Mouse (Mus musculus) layer of hippocampus, postnatal 10 days (tissue): ENCODE results near the gene Ppp1r14d. TPM values are rescaled to one million over a fixed set of nuclear protein-coding genes. Genes with fewer than 3 reads are reported as not detected.

Experiments
- DNase-seq, 2 experiments: peaks; one replicate each; pipeline ENCODE4 v3.0.0; 2021; ENCODE audit warnings: low spot score in 2 of 2
- total RNA-seq, 2 experiments: library from RNA; stranded (reverse); gene quantifications; 2 replicates each; pipeline ENCODE4 v1.2.3; 2021

Gene Ppp1r14d
- total RNA-seq, 2 experiments from 2014 or later = not detected

DNA sequence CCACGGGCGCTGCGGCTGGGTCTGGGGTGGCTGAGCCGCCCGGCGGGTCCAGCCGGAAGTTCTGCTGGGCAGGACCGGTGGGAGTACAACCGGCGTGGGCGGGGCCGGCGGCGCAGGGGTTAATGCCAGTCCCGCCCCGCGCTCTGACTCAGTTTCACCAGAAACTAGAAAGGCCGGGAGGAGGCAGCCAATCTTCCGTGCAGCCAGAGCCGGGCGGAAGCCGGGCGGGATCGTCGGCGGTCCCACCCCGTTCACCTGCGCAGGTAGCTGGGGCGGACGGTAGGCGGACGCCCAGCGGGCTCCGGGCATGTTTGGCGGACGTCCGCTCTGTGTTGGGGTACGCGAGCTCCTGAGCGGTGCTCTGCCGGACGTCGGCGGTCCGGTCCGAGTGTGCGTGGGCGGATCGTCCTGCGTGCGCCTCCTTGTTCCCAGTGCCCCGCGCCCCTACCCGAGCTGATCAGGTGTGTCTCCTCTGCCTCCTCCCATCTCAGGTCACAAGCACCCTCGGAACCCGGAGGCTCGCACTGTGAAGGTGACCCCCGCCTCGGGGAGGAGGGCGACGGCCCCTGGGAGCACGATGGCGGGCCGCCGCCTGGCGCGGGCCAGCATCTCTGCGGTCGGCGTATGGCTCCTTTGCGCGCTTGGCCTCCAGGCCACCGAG lies 7.6 kb upstream of the Ppp1r14d start, which contains the start of gene Spint1:
Gene Spint1 (plus strand): TSS at position 153 of the 661 bp plus-strand sequence.
- no peak for DNase-seq

DNA sequence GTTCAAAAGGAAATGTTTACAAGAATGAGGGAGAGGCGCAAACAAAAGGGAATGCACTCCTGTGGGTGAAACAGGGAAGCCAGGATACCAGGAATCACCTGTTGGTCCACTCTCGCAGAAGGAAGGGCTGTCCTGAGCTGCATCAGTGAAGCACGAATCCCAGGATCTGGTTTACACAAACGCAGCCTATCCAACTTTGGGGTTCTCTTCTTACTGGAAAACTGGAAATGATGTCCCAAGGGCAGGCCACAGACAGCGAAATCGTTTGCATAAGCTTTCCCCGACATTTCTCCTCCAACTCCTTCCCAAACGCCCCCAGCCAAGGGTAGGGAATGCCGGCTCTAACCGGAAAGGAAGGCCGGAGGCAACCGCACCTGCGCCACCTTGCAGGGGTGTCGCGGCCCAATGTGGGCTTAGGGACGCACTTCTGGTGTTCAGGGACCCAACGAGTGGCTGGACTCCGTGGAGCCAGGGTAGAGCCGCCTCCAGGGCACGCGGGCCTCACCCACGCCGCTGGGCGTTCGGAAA lies 7.0 kb upstream of the Ppp1r14d start:
- DNase-seq = no peak

GRCm38 (mm10) chr2:119209176-119209507 lies 20.6 kb downstream of the Ppp1r14d start:
- no peak for DNase-seq

DNA sequence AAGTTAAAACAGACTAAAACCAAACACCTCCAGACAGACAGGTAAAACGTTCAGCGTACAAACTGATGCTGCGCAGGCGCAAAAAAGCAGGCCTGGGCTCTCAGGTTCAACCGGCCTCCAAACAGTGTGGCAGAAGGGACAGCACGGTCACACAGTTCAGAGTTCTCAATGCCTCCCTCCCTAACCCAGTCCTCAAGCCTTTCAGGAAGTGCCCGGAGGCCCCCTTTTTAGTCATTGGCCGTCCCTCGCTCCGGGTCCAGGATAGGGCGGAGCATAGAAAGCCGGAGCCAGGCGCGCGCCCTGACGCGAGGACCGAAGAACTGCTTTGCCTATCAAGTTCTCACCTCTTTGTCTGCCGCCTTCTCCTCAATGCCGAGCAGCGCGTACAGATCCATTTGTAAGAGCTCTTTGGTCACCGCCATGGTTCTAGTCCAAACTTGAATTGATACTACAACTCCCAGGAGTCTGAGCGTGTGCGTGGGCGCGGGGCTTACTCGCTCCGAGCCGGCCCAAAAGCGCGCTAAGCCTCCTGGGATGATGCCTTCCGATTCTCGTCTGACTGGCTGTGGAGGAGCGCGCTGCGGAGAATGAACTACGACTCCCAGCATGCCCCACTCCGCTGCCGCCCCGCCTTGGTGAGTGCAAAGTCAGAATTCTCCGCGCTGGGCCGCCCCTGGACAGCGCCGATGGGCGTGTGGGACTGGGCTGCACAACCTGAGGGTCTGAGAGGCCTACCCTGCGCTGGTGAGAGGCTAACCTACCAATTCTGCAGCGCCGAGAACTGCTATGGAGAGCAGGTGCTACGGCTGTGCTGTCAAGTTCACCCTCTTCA lies 21.1 kb downstream of the Ppp1r14d start, which contains the start of the genes Zfyve19 and Dnajc17:
Gene Zfyve19 (plus strand): TSS at position 274 of the 832 bp plus-strand sequence.
Gene Dnajc17 (minus strand): TSS at position 452 of the 832 bp plus-strand sequence.
- DNase-seq = peak; percentile 93 to 96

- DNase-seq = no peak
Observed at GRCm38 (mm10) chr2:119207961-119208343, 21.8 kb downstream of the Ppp1r14d start.

DNA sequence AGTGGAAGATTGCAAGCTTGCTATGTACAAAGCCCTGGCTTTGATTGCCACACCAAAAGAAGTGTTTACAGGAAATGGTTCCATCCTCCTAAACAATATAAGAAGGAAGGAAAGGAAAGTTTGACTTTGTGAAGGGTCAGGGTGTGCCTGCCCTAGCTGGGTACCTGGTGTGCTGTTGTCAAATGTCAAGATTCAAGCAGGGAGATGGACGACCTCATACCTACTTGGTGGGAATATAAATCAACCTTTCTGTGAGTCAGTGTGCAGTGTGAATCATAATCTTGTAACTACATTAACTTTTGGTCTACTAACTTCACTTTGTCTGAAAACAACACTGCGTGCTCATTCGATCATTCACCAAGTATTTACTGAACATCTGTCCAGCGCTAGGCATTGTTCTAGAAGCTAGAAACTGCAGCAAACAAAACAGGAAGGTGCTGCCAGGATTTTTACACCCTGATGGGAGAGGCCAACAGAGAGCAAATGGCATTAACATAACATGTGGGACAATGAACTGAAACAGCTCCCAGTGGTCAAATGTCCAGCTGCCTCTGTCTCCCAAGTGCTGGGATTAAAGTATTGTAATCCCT lies 25.7 kb downstream of the Ppp1r14d start:
- DNase-seq = no peak

GRCm38 (mm10) chr2:119202914-119203453 lies 26.7 kb downstream of the Ppp1r14d start:
- DNase-seq = peak in 1 of 2 experiments; percentile 21

GRCm38 (mm10) chr2:119198934-119199333 lies 30.8 kb downstream of the Ppp1r14d start:
- DNase-seq = no peak

GRCm38 (mm10) chr2:119198049-119198448 lies 31.7 kb downstream of the Ppp1r14d start:
- no peak for DNase-seq

DNA sequence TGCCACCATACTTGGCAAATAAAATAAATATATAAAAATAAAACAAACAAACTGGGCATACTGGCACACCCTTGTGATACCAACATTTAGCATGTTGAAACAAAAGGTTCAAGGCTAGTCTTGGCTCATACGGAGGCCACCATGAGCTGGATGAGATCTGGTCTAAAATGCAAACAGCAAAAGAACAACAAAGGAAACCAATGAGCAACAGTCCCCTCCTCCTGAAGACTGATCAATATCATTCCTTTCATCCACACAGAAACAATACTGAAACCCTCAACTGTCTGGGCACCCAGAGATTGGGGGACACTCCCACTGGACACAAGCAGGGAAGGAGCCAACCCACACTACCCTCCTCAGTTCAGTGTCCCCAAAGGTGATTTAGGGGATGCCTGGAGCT lies 32.2 kb downstream of the Ppp1r14d start:
- no peak for DNase-seq

DNA sequence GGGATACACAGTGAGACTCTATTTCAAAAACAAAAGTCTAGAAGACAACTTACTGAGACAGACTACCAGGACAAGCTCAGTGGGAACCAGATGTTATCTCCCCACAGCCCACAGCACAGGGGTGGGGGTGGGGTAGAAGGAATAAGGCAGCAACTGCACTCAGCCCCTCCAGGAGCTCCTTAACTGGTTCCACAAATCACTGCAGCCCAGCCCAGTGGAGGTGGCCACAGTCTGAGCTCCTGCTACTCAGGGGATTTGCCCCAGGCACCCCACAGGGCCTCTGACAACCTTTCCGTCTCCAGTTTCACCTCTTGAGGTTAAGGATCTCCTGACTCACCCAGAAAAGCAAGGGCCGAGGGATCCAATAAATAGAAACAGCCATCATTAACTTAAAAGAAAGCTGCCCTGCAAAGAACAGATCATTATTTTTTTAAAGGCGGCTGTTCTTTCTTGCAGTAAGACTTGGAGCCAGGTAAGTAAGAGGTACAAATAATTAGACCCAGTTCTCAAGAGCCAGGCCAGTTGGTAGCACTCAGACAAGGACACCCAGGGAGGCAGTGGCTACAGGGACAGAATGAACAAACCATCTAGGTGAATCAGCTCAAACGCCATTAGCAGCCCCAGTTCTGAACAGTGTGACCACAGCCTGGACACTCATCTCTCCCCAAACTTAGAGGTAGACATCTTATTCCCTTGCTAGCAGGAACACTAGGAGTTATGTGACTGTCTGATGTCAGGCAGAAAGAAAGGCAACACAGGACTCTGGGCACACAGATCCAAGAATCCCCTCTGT lies 33.2 kb downstream of the Ppp1r14d start:
- DNase-seq = no peak

DNA sequence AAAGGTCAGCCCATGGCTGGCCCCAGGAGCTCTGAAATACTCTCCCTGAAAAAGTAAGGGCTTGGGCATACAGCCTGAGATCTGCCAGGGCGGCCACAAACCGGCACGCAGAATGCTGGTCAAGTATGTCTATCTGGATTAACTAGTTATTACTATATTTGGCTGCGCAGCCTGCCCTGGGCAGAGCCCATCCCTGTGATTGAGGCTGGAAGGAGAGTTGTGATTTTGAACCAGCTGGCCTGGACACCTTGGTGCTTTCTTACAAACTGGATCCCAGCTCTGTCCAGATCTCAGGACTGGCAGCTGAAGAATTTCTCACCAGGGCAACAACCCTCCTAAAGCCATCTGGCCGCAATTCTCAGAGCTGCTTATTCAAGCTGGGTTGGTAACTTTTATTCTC lies 35.6 kb downstream of the Ppp1r14d start:
- no peak for DNase-seq

- DNase-seq = no peak
Observed at GRCm38 (mm10) chr2:119190969-119191368, 38.7 kb downstream of the Ppp1r14d start.

GRCm38 (mm10) chr2:119189029-119189710 lies 40.5 kb downstream of the Ppp1r14d start:
- peak; percentile 91 to 92 for DNase-seq

DNA sequence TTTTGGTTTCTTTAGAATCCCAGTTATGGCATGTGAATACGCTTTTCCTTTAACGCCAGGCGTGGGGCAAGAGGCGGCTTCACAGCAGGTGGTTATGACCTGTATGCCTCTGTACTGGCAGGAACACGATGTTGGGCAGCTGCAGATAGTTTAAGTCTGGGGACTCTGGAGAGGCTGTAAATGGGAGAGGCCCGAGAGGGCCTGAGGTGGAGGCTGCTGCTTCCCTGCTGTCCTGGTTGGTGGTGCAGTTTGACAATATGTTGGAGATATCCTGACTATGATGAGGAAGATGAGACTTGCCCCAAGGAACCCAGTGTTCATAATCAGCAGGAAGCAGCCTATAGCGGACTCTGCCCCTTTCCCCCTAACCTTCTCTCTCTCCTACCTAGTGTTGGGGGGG lies 46.8 kb downstream of the Ppp1r14d start:
- DNase-seq = no peak

GRCm38 (mm10) chr2:119177384-119177939 lies 52.2 kb downstream of the Ppp1r14d start:
- no peak for DNase-seq

DNA sequence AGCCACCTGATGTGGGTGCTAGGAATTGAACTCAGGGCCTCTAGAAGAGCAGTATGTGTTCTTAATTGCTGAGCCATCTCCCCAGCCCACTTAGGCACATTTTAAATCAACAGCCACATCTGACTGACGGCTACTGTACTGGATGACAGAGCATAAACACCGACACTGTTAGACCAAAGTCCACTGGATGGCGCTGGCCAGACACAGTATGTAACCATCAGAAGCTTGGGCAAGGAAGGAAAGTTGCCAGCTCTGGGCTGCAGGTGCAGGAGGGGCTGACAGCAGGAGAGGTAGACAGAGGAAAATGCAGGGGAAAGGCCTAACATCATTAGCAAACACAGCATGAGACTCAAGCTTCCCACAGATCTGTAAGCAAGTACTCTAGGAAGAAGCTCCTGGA lies 52.9 kb downstream of the Ppp1r14d start:
- DNase-seq = no peak

DNA sequence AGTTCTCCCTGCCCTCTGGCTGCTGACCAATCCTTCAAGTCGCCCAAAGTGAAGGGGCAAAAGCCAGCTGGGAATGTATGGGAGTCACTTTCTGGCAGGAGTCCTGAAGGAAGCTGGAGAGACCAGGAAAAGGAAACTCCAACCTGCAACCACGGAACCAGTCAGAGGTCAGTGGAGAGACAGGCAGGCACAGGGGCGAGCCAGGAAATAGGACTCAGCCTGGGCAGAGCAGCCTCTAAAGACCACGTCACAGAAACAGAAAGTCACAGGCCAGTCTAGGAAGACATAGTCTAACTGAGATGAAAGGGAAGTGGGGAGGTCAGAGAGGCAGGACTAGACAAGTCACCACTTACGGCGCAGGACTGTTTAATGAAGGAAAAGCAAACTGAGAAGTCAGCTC lies 54.1 kb downstream of the Ppp1r14d start:
- no peak for DNase-seq

- DNase-seq = no peak
Observed at GRCm38 (mm10) chr2:119174866-119175265, 54.8 kb downstream of the Ppp1r14d start.
